Mouse (Mus musculus) urinary bladder, postnatal 36 days (tissue): Measurements from ENCODE around the gene Usp50.
A peak's percentile ranks its signal among the peaks of the same experiment; 100 is the strongest.

Source experiments
- DNase-seq, 2 experiments: peaks; one replicate each; pipeline ENCODE4 v3.0.0; 2022; ENCODE audit warnings: low spot score in 2 of 2, mixed read lengths in 1 of 2

Usp50 gene

DNA sequence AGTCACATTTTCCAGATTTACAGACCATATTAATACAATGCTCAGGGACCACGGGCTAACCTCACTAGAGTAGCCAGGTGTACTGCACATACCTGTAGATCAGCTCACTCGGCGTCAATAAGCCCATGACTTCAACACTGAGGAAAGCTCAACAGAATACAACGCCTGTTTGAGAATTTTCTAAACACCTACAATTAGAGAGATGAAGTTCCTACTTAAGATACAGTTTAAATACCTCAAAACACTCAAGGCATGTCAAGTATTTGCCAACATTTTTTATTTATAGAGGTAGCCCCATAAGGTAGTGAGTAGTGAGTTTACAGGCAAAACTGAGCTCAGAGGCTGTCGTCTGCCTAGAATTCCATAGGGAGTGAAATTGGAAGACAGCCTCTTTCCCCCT, 39.9 kb downstream of the Usp50 start:
- DNase-seq = no peak

GRCm38 (mm10) chr2:126740314-126740713, 43.0 kb downstream of the Usp50 start:
- DNase-seq = no peak

GRCm38 (mm10) chr2:126735339-126736073, 47.8 kb downstream of the Usp50 start:
- no peak for DNase-seq

- DNase-seq = no peak
These were observed 52.8 kb downstream of the Usp50 start for GRCm38 (mm10) chr2:126730502-126730901.

- no peak for DNase-seq
These were observed 54.1 kb downstream of the Usp50 start for GRCm38 (mm10) chr2:126729207-126729606.

DNA sequence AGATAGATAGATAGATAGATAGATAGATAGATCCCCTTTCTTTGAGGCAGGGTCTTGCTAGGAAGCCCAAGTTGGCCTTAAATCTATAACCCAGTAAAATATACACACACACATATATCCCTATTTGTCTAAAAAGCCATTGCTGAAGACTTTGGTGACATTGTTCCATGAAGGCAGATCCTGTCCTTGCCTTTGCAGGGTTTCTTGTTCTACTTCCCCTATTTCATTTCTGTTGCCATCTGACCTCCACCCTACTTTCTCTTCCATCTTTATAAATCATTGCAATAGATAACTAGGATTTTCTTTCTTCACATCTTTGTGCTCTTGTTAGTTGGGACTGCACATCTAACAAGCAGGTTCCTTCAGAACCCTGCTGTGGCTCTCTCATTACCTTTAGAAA, 70.3 kb downstream of the Usp50 start:
- DNase-seq = no peak

DNA sequence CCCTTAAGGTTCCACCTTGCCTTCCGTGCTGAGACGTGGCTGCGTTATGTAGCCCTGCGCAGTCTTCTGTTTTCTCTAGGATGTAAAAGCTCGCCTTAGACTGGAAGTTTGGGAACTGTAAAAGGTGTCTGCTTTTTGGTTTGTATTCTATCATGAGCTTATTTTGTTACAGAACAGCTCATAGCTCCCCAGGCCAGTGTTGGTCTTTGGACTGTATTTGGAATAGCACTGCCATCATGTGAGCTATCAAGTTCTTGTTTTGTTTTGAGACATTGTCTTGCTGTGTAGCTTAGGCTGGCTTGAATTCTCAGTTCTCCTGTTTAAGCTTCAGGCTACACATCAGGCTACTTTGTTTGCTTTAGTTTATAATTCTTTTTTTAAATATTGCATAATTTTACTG, 70.7 kb downstream of the Usp50 start:
- DNase-seq = no peak

- no peak for DNase-seq
These were observed 74.9 kb downstream of the Usp50 start for GRCm38 (mm10) chr2:126708361-126708760.

DNA sequence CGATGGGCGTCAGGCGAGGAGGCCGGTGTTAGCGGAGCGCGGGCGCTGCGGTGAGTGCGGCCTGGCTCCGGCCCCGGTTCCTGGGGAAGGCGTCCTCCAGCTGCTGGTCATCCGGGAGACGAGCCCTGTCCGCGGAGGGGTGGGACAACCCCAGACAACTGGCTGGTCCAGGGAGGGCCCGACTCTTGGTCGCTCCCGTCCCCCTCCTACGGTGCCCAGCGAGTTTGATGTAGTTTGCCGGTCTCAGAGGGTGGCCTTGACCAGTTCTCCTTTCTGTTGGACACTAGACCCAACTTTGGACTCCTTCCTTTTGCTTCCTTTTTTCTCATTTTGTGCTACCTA, 75.9 kb downstream of the Usp50 start:
- DNase-seq = no peak

- peak; percentile 97 to 98 for DNase-seq
These were observed 76.4 kb downstream of the Usp50 start, which contains the start of gene Usp8 for GRCm38 (mm10) chr2:126706759-126707437. TSS of gene Usp8 (plus strand) at chr2:126707328.

DNA sequence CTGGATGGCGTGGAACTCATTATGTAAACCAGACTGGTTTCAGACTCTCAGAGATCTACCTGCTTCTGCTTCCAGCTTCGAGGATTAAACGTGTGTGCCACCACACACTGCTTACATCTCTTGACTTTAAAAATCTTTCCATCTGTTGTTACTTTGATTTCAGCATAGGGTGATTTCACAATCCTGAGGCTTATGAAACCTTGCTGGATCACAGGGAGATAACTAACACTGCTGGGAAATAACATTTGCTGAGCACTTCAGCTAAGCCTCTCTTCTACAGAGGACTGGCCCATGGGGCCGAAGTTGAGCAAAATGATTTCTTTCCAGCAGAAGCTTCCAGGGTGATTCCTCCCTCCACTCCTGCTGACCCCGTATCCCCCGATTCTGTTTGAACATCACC, 88.0 kb downstream of the Usp50 start:
- peak in 1 of 2 experiments; percentile 10 for DNase-seq

GRCm38 (mm10) chr2:126691290-126691689, 92.0 kb downstream of the Usp50 start:
- no peak for DNase-seq

DNA sequence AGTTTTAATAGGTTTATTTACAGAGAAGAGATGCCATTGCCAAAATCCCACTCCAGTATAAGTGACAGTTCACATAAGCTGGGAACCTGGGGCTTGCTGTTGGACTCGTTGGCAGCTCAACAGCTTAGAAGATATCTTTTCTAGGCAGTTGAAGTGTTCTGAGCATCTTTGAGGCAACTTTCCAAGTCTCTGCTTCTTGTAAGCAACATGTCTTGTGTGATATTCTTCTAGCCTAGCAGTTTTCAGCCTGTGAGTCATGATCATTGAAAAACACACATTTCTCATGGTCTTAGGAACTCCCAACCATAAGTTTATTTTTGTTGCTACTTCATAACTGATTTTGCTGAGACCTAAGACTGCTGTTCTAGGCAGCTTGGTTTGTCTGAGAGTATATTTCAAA, 100.3 kb downstream of the Usp50 start:
- no peak for DNase-seq

DNA sequence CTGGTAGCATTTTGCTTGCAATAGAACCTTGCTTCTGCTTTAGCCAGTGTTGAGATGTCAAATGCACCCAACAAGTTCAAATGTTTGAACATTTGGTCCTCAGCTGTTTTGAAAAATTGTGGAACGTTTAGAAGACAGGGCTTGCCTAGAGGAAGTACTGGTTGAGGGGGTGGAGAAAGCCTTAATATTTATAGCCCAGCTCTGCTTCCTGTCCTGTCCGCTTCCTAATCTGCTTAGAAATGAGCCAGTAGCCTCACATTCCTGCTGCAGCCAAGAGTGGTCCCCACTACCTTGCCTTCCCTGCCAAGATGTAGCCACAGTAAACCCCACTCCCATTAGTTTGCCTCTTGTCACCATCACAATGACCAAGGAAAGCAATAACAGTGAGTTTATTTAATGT, 100.9 kb downstream of the Usp50 start:
- DNase-seq = no peak

GRCm38 (mm10) chr2:126677366-126677765, 105.9 kb downstream of the Usp50 start:
- DNase-seq = no peak

DNA sequence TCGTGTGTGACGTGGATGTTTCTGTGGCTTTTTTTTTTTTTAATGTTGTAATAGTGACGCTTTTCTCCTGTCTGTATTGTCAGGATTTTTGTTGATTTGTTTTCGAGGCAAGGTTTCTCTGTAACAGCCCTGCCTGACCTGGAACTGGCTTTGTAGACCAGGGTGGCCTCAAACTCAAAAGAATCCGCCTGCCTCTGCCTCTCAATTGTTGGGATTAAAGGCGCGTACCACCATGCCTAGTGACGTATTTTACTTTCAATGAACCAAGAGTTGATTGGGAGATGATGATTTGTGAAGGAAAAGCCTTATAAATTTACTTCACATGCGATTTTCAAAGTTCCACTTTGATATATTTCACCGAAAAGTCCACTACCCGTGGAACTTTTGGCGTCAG, 107.2 kb downstream of the Usp50 start, which contains the start of gene Gabpb1:
Gabpb1 (minus strand) TSS at position 216 of the 394 bp plus-strand sequence.
- DNase-seq = no peak

DNA sequence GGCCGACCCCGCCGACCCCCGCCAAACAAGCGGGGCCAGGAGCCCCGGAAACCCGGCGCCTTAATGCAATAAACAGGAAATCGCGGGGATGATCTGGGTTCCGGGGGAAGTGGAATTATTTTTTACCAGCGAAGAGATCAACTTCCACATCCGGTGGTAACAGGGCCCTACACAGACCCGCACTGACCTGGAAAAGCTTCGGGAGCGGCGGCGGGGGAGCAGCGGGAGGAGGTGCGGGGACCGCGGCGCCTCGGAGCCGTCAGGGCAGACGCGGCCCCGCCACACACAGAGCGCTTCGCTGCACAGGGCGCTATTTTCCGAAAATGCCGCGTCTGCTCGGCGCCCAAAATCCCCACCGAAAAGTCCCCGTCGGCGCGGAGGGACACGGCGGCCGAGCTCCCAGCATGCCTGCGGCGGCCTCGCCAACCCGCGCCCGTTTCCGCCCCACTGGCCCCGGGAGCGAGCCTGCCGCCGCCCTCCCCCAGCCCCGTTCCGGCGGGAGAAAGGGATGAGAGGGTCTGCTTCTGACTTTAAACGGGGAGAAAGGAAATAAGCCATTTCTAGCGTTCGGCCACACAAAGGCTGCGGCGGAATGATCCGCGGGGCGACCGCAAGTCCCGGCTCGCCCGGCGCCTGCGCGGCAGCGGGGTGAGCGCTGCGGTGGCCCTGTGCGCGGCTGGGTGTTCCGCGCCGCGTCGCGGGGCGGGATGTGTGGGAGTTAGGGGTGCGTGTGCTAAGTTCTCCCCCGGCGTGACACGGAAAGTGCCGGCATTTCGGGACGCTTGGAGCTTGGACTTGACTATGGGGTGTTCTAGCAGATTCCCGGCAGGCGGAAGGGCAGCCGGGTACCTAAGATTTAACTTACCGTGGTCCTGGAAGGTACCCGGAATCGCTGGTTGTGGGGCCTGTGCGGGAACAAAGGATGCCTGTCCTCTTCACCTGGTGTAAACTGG, 107.8 kb downstream of the Usp50 start:
- peak; percentile 82 to 83 for DNase-seq

- peak; percentile 35 to 48 for DNase-seq
These were observed 108.7 kb downstream of the Usp50 start for GRCm38 (mm10) chr2:126674441-126675168.

- no peak for DNase-seq
These were observed 109.7 kb downstream of the Usp50 start for GRCm38 (mm10) chr2:126673317-126674242.

- DNase-seq = no peak
These were observed 114.5 kb downstream of the Usp50 start for GRCm38 (mm10) chr2:126668621-126669252.
